Mouse (Mus musculus): ENCODE data around the gene F3. TPM values are rescaled to one million over a fixed set of nuclear protein-coding genes. Genes with fewer than 3 reads are reported as not detected.

The F3 gene
- polyA plus RNA-seq, 1 experiment from 2014 or later: 5.8 TPM

DNA sequence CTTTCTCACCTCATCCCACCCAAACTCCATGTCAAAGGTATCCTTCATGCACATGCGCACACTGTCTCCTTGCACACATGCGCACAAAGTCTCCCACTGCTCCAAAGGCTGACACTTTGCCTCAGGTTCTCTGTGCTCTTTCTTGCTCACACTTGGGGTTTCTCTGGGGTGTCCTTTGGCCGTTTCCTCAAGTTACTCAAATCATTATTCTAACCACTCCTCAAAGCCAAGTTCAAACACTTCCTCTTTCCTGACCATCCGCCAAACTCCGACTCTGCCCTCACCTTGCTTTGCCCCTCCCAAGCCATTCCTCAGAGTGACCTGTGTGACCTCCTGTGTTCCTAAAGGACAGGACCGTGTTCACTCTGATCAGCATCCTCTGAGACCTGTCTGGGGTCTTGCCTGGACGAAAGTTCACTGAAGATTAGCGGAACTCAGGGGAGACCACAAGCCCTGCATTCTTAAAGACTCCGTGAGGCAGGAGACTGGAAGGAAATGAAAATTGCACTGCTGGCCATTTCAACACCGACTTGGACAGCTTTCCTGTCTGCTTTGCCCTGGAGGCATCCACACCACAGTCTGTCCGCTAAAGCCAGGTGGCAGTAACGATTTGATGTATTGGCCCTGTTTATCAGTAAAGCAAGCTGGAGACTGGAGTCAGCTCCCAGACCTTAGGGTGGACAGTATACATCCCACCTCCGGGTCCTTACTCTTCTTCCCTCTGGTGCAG lies 30.2 kb upstream of the F3 start:
- ATAC-seq (ENCODE audit: low FRiP score): no peak

DNA sequence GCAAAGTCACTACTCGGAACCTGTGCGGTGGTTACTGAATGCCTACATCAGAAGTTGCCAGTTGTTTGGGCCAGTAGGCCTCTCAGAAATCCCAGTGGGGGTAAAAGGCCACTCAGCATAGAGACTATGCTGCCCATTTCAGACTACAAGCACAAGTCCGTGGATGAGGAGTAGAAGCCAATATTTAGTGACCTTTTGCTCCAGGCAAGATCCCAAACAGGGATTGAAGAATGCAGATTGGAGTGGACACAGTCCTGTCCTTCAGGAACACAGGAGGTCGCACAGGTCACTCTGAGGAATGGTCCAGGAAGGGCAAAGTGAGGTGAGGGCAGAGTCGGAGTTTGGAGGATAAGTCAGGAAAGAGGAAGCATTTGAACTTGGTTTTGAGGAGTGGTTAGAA lies 29.6 kb upstream of the F3 start:
- no peak for ATAC-seq (ENCODE audit: low FRiP score)
- Histone ChIP-seq H3K27ac (no peak overlapping the region), H3K36me3 (no peaks in the 10 kb centered on the region), H3K4me2 (no peak overlapping the region), H3K9ac (no peak overlapping the region), H3K9me3 (no peaks in the 10 kb centered on the region), H3K4me3 (no peak overlapping the region), H3K27me3 (no peaks in the 10 kb centered on the region), H3K4me1 (replicated peaks) (no peaks in the 10 kb centered on the region)
- WGBS: 91% methylated on average over 5 of the region's 5 CpGs

More for the DNA sequence above, 30.2 kb upstream of the F3 start:
- no peak overlapping the region for H3K27ac ChIP-seq
- H3K4me1 ChIP-seq (replicated peaks): no peaks in the 10 kb centered on the region
- H3K36me3 ChIP-seq: no peaks in the 10 kb centered on the region
- no peak overlapping the region for H3K4me3 ChIP-seq
- no peak overlapping the region for H3K9ac ChIP-seq
- no peak overlapping the region for H3K4me2 ChIP-seq
- no peaks in the 10 kb centered on the region for H3K9me3 ChIP-seq
- no peaks in the 10 kb centered on the region for H3K27me3 ChIP-seq
- WGBS: 83% methylated on average over 13 of the region's 13 CpGs

DNA sequence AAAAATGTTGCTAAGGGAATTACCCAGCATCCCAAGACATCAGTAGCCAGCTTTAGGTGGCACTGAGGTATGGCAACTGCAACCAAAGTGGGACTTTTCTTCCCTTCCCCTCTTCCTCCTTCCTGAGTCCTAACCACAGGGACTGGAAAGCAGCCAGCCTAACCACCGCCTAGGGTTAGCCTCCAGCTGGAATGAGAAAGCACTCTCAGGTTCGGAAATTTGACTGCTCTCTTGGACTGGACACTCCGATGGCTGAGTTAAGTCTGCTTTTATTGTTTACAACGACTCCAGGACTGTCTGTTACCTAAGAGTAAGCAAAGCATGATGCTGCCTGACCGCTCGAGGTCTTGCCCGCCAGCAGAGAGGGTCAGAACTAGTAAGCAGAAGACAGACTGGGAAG lies 26.2 kb upstream of the F3 start:
- Histone ChIP-seq H3K36me3 (no peaks in the 10 kb centered on the region), H3K27me3 (no peaks in the 10 kb centered on the region)

DNA sequence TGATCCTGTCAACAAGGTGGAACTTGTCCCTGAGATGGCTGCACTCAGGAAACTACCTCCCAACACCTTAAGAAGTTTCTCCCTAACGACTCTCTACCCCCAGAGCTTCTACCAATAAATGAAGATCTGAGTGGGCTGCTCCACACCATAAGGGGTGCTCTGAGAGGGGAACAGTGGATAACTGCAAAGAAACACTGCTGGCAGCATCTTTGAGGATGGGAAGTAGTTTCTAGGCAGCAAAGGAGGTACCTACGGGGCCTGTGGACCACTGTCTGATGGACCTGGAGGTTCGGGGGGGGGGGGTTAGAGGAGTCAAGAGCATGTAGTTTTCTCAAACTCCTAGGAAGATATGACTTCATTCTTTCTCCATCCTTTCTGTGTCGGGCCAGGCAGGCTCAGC lies 23.9 kb upstream of the F3 start:
- 0 out of 2 replicates have a peak, but pooled peaks have one; percentile 7 for ATAC-seq (ENCODE audit: low FRiP score)
- Histone ChIP-seq H3K4me2 (no peak overlapping the region), H3K27ac (peak overlapping the region; percentile 90), H3K9me3 (no peaks in the 10 kb centered on the region), H3K4me1 (replicated peaks) (peaks cover 32% of the 10 kb centered on the region), H3K27me3 (no peaks in the 10 kb centered on the region), H3K9ac (no peak overlapping the region), H3K36me3 (no peaks in the 10 kb centered on the region), H3K4me3 (no peak overlapping the region)
- 73% methylated on average over 4 of the region's 4 CpGs for WGBS

More for the DNA sequence above, 26.2 kb upstream of the F3 start:
- ATAC-seq (ENCODE audit: low FRiP score): no peak
- H3K27ac ChIP-seq: no peak overlapping the region
- no peak overlapping the region for H3K4me2 ChIP-seq
- no peak overlapping the region for H3K9ac ChIP-seq
- H3K9me3 ChIP-seq: no peaks in the 10 kb centered on the region
- 89% methylated on average over 7 of the region's 7 CpGs for WGBS
- H3K4me3 ChIP-seq: no peak overlapping the region
- peaks cover 29% of the 10 kb centered on the region for H3K4me1 ChIP-seq (replicated peaks)

DNA sequence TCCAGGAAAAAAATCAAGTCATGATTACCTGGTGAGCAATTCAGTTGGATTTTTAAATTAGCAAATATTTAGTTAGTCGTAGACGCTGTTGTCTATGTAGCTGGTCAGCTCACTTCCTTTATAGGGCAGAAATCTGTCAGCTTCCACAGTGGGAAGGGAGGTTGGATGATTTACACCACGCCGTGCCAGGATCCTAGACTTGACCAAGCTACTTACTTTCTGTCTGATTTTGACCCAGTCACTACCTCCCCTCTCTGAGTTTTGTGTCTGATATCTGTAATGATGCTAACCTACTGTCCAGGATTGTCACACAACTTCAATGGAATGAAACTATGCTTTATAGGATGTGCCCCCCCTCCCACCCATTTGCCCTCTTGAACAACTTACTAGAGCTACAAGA lies 23.5 kb upstream of the F3 start:
- Histone ChIP-seq H3K36me3 (no peaks in the 10 kb centered on the region), H3K9me3 (no peaks in the 10 kb centered on the region), H3K4me2 (peak overlapping the region; percentile 41), H3K4me3 (no peak overlapping the region), H3K4me1 (replicated peaks) (peaks cover 32% of the 10 kb centered on the region), H3K27me3 (no peaks in the 10 kb centered on the region), H3K27ac (peak overlapping the region; percentile 90), H3K9ac (no peak overlapping the region)
- WGBS: 59% methylated on average over 4 of the region's 4 CpGs
- peak; percentile 55 for ATAC-seq (ENCODE audit: low FRiP score)

DNA sequence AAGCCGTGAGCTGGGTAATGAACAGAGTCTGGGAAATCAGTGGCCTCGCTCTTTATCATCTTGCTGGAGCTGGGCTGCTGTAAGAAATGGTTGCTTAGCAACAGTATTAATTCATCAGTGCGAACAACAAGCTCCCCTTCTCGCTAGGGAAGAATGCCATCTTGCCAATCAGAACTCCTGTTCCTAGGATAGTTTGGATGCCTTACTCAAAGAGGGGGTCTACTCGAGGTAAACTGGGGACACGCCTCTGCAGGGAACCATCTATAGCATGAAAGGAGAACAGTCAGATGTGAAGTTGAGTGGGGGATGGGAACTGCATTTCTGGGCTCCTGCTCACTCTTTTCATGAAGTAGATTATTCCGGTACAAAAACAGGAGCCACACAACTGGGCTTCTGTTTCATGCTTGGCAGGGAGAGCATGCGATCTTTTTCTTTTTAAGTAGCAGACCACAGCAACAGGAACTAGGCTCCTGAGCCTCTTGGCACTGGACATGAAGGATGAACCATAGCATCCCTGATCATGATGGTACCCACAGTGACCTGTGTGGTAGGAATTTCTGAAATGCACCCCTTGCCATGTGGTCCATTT lies 22.9 kb upstream of the F3 start:
- 0 out of 2 replicates have a peak overlapping the region, but pooled peaks have one; percentile 44 for H3K9ac ChIP-seq
- ATAC-seq (ENCODE audit: low FRiP score): peak; percentile 94
- H3K4me2 ChIP-seq: peak overlapping the region; percentile 41

DNA sequence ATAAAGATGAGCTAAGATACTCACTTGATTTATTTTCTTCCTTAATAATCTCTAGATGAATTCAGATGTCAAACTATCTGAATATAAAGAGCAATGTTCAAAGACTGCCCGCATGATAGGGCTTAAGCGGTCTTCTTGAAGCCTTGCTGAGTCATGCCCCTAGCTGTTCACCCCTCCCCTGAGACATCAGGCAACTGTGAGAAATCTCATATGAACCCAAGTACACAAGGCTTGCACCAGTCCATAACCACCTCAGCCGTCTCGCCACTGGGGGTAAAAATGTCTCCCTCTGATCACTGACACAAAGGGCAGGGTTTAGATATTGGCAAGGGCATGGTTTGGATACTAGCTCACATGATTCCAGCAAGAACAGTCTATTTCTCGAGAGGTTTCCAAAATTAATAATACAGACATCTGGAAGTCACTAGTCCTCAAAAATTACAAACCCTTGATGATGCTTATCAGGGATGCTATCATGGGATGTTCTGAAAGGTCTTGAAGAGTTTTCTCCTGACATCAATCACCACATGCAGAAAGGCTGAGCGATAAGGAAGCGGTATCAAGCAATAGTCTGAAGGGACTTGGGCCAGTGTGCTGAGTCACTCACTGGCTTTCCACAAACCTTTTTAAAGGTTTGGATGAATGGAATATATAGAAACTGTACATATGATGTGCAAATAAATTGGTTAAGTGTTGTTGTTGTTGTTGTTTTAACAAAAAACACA lies 20.0 kb upstream of the F3 start:
- Histone ChIP-seq H3K9me3 (no peaks in the 10 kb centered on the region), H3K4me1 (replicated peaks) (peaks cover 41% of the 10 kb centered on the region), H3K9ac (no peak overlapping the region), H3K27ac (no peak overlapping the region), H3K36me3 (no peaks in the 10 kb centered on the region), H3K4me2 (no peak overlapping the region), H3K4me3 (no peak overlapping the region), H3K27me3 (peaks cover 4% of the 10 kb centered on the region; the same call in 1 of the 2 replicates)
- no peak for ATAC-seq (ENCODE audit: low FRiP score)
- 86% methylated on average over 7 of the region's 7 CpGs for whole genome bisulfite sequencing

More for the DNA sequence above, 22.9 kb upstream of the F3 start:
- peak overlapping the region; percentile 90 for H3K27ac ChIP-seq
- WGBS: 12% methylated on average over 8 of the region's 8 CpGs
- peak overlapping the region; percentile 3; the same call in 1 of the 2 replicates for H3K4me3 ChIP-seq
- H3K36me3 ChIP-seq: no peaks in the 10 kb centered on the region
- peaks cover 32% of the 10 kb centered on the region for H3K4me1 ChIP-seq (replicated peaks)
- H3K9me3 ChIP-seq: no peaks in the 10 kb centered on the region
- H3K27me3 ChIP-seq: no peaks in the 10 kb centered on the region

DNA sequence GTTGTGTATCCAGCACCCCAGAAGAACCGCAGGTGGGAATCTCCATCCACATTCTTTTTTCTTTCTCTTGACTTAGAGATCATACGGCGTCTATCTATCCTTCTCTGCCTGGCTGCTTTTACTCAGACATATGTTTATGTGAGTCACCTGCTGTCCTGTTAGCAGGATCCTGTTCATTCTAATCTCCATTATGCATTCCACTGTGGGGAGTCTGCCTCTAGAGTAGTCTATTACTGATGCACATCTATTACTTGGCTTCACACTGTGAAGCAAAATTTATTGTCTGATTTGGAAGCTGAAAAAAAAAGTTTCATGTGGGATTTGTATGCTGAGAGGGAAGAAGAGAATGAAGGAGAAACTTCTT lies 19.5 kb upstream of the F3 start:
- Histone ChIP-seq H3K27ac (no peak overlapping the region), H3K9me3 (no peaks in the 10 kb centered on the region), H3K9ac (no peak overlapping the region), H3K4me2 (no peak overlapping the region), H3K4me1 (replicated peaks) (peaks cover 41% of the 10 kb centered on the region), H3K36me3 (no peaks in the 10 kb centered on the region), H3K27me3 (peaks cover 4% of the 10 kb centered on the region; the same call in 1 of the 2 replicates), H3K4me3 (no peak overlapping the region)
- WGBS: 67% methylated on average over 3 of the region's 3 CpGs
- ATAC-seq (ENCODE audit: low FRiP score): no peak

DNA sequence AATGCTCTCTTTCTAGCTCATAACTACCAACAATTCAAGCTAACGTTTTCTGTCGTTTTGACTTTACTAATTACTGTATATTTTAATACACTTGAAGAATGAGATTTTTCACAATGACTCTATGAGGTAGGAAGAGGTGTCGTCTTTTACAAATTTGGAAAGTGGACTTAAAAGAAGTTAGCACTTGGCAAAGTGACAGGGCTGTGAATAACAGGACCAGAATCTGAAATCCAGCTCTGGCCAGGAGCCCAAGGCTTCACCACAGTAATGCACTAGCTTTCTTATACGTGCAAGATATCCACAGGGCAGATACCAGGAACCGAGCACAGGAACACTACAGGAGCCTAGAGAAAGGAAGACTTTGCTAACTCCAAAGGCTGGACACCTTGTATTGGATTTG lies 17.2 kb upstream of the F3 start:
- Histone ChIP-seq H3K27ac (0 out of 2 replicates have a peak overlapping the region, but pooled peaks have one; percentile 46), H3K4me1 (replicated peaks) (peaks cover 21% of the 10 kb centered on the region), H3K27me3 (peaks cover 4% of the 10 kb centered on the region; the same call in 1 of the 2 replicates), H3K36me3 (no peaks in the 10 kb centered on the region), H3K9ac (no peak overlapping the region), H3K4me3 (no peak overlapping the region), H3K4me2 (no peak overlapping the region), H3K9me3 (no peaks in the 10 kb centered on the region)
- no peak for ATAC-seq (ENCODE audit: low FRiP score)
- WGBS: 68% methylated on average over 5 of the region's 5 CpGs

DNA sequence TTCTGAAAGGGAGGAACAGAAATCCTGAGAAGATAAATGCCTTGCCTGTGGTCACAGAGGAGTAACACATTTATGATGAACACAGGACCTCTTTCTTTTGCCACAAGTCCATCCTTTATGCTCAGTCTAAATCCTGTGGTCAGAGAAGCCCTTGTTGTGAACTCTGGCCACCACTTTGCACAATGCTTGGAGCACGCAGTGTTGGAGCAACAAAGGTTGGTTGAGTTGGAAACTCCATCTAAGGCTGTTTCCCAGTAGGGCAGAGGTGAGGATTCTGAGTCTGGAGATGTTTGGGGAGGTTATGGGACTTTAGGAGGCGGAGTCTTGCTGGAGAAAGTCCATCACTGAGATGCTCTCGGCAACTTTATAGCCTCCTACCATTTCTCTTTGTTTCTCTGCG lies 16.2 kb upstream of the F3 start:
- Histone ChIP-seq H3K9ac (no peak overlapping the region), H3K4me1 (replicated peaks) (peaks cover 12% of the 10 kb centered on the region; the same call in 1 of the 2 replicates), H3K9me3 (no peaks in the 10 kb centered on the region), H3K27me3 (peaks cover 4% of the 10 kb centered on the region; the same call in 1 of the 2 replicates), H3K4me2 (no peak overlapping the region), H3K36me3 (no peaks in the 10 kb centered on the region), H3K4me3 (no peak overlapping the region), H3K27ac (no peak overlapping the region)
- whole genome bisulfite sequencing: 89% methylated on average over 4 of the region's 4 CpGs
- ATAC-seq (ENCODE audit: low FRiP score): no peak

DNA sequence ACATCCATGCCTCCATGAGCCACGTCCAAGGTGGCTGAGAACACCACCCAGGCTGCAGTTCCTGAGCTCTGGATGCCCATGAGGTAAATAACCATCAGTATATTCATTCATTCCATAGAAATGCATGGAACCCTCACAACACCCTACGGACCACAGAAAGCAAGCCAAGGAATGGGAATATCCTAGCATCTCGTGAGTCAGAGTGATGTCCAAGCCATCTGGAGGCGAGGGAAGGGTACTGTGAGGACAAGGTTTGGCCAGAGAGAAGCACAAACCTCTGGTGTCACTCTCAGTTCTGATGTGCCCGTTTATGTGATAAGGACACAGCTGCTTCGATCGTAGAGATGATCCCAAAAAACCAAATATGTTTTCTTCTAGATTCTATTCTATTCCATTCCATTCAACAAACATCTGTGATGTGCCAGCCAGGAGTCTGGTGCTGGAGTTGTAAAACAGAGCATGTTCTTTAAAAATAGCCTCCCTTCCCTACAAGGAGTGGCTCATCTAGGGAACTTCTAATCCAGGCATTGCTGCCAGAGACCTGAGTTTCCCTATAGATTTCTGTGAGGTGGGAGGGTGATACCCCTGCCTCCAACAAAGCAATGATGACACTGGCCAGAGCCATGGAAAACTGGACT lies 12.3 kb upstream of the F3 start:
- Histone ChIP-seq H3K4me3 (no peak overlapping the region), H3K27ac (no peak overlapping the region), H3K4me2 (no peak overlapping the region), H3K9ac (no peak overlapping the region), H3K27me3 (peaks cover 4% of the 10 kb centered on the region; the same call in 1 of the 2 replicates), H3K36me3 (no peaks in the 10 kb centered on the region), H3K9me3 (no peaks in the 10 kb centered on the region), H3K4me1 (replicated peaks) (peaks cover 15% of the 10 kb centered on the region)
- WGBS: 93% methylated on average over 7 of the region's 7 CpGs
- no peak for ATAC-seq (ENCODE audit: low FRiP score)

DNA sequence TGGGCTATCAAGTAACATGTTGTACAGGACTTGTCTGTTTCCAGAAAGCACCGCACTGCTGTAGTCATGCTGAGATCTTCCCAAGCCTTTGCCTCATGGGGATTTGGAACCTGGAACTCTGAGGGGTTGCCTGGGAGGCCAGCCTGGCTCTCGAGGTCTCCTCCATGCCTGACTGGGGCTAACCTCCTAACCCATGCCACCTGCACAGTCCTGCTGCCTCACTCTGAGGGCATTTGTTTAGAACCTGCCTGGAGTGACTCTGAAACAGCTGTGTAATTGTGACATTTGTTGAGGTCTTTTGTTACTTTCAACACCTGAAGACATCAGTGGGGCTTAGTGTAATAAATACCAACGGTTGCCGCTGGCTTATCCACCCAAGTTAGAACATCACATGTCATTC lies 11.1 kb upstream of the F3 start:
- Histone ChIP-seq H3K36me3 (no peaks in the 10 kb centered on the region), H3K27me3 (peaks cover under 1% of the 10 kb centered on the region; the same call in 1 of the 2 replicates), H3K9me3 (no peaks in the 10 kb centered on the region), H3K4me3 (no peak overlapping the region), H3K4me1 (replicated peaks) (peaks cover 9% of the 10 kb centered on the region), H3K9ac (no peak overlapping the region), H3K27ac (no peak overlapping the region), H3K4me2 (no peak overlapping the region)
- 75% methylated on average over 4 of the region's 4 CpGs for WGBS
- ATAC-seq (ENCODE audit: low FRiP score): no peak

All from hindbrain, embryonic 13.5 days (tissue).